Mouse (Mus musculus) activated CD4-positive, CD25-positive, alpha-beta regulatory T cell, adult 4 months (primary cell): ENCODE results near the gene Nrn1l. TPM values are rescaled to one million over a fixed set of nuclear protein-coding genes. Genes with fewer than 3 reads are reported as not detected.

ENCODE experiments used
- polyA plus RNA-seq, 2 experiments: library from polyadenylated mRNA; unstranded; fragments of 100-300 nt; shearing (Covaris generic); gene quantifications; one replicate each; pipeline ENCODE4 v1.2.1; 2017

Gene Nrn1l
- polyA plus RNA-seq, 2 experiments from 2014 or later = 1.3 TPM; not detected in 1

Other genes starting within 250 kb of the Nrn1l start
- 1 to 10 TPM; 6.0 to 7.9 TPM for gene Carmil2, start 207.3 kb upstream of the Nrn1l start, polyA plus RNA-seq
- gene Acd, start 192.5 kb upstream of the Nrn1l start, polyA plus RNA-seq = 10 to 100 TPM; 50.0 to 57.3 TPM
- gene Pard6a, start 192.4 kb upstream of the Nrn1l start, polyA plus RNA-seq = 10 to 100 TPM; 10.8 to 13.8 TPM
- not detected for gene 4933405L10Rik, start 185.9 kb upstream of the Nrn1l start, polyA plus RNA-seq
- 1 to 10 TPM; 1.4 to 3.8 TPM for gene Enkd1, start 185.4 kb upstream of the Nrn1l start, polyA plus RNA-seq
- 1 to 10 TPM; 1.8 to 4.3 TPM for gene Gfod2, start 134.9 kb upstream of the Nrn1l start, polyA plus RNA-seq
- gene Ranbp10, start 66.2 kb upstream of the Nrn1l start, polyA plus RNA-seq = 1 to 10 TPM; 6.6 to 7.0 TPM
- gene Tsnaxip1, start 65.8 kb upstream of the Nrn1l start, polyA plus RNA-seq = not detected
- 10 to 100 TPM; 16.1 to 18.6 TPM for gene Cenpt, start 40.3 kb upstream of the Nrn1l start, polyA plus RNA-seq
- gene Thap11, start 38.4 kb upstream of the Nrn1l start, polyA plus RNA-seq = 1 to 10 TPM; 7.0 to 7.4 TPM
- gene Nutf2, start 33.0 kb upstream of the Nrn1l start, polyA plus RNA-seq = 100 to 1,000 TPM in 1 of 2 experiments, 1 to 10 TPM in 1; 5.1 to 101 TPM
- gene Edc4, start 12.7 kb upstream of the Nrn1l start, polyA plus RNA-seq = 10 to 100 TPM; 24.6 to 32.7 TPM
- gene Pskh1, start 6.9 kb downstream of the Nrn1l start, polyA plus RNA-seq = 10 to 100 TPM in 1 of 2 experiments, 1 to 10 TPM in 1; 8.1 to 11.3 TPM
- 1 to 10 TPM; 3.2 to 3.3 TPM for gene Ctrl, start 40.3 kb downstream of the Nrn1l start, polyA plus RNA-seq
- gene Psmb10, start 44.9 kb downstream of the Nrn1l start, polyA plus RNA-seq = 100 to 1,000 TPM; 368 to 402 TPM
- under 1 TPM; 0.25 to 0.61 TPM for gene Lcat, start 49.8 kb downstream of the Nrn1l start, polyA plus RNA-seq
- 1 to 10 TPM; 3.8 to 8.1 TPM for gene Slc12a4, start 72.5 kb downstream of the Nrn1l start, polyA plus RNA-seq
- gene Dpep3, start 85.9 kb downstream of the Nrn1l start, polyA plus RNA-seq = not detected
- gene Dus2, start 97.8 kb downstream of the Nrn1l start, polyA plus RNA-seq = 10 to 100 TPM; 25.7 to 28.8 TPM
- gene Dpep2nb, start 112.4 kb downstream of the Nrn1l start, polyA plus RNA-seq = not detected
- 10 to 100 TPM in 1 of 2 experiments, 1 to 10 TPM in 1; 9.7 to 12.1 TPM for gene Ddx28, start 118.3 kb downstream of the Nrn1l start, polyA plus RNA-seq
- 10 to 100 TPM; 30.0 to 31.5 TPM for gene Nfatc3, start 165.3 kb downstream of the Nrn1l start, polyA plus RNA-seq
- under 1 TPM in 1 of 2 experiments, not detected in 1; 0.20 TPM for gene Esrp2, start 243.4 kb downstream of the Nrn1l start, polyA plus RNA-seq